Mouse (Mus musculus) midbrain, embryonic 11.5 days (tissue): ENCODE measurements at regions not wholly inside any gene's neighbourhood (a gene's known extent, or its start where the extent isn't known, plus 50 kb on each side); places are given as distances from the start of the nearest gene placed in this dataset.
"Not testable (repeated sequence)": the region's sequence is repeated elsewhere in the genome, so short reads cannot be mapped to it uniquely, and the experiment has no call there.

Experiments
- ATAC-seq: fragments of 200-750 bp; cut with Nextera tagmentation; 2 replicates; pipeline ENCODE4 v1.8.0; 2017; ENCODE audit warnings: moderate TSS enrichment, moderate library complexity; ENCODE audit not compliant: low FRiP score
- DNase-seq: peaks from one replicate; pipeline ENCODE4 v3.0.0; 2015; ENCODE audit warnings: low spot score; ENCODE audit errors: missing footprints
- H3K27ac ChIP-seq: fragments of 300-500 bp; sonication (generic); 2 replicates; pipeline ENCODE4 v1.5.1; 2014; ENCODE audit warnings: low read depth, low read length
- H3K27me3 ChIP-seq: fragments of 300-500 bp; sonication (generic); 2 replicates; pipeline ENCODE4 v1.6.1; 2014; ENCODE audit warnings: mild to moderate bottlenecking, low read length, moderate library complexity, mixed read lengths; ENCODE audit not compliant: control insufficient read depth, insufficient read depth
- H3K36me3 ChIP-seq: fragments of 300-500 bp; sonication (generic); 2 replicates; pipeline ENCODE4 v1.6.1; 2014; ENCODE audit warnings: mild to moderate bottlenecking, low read length, moderate library complexity, mixed read lengths; ENCODE audit not compliant: control insufficient read depth, insufficient read depth
- H3K4me1 ChIP-seq: fragments of 300-500 bp; sonication (generic); 2 replicates; pipeline ENCODE4 v1.6.1; 2014; ENCODE audit warnings: low read length; ENCODE audit not compliant: control insufficient read depth, insufficient read depth
- H3K4me2 ChIP-seq: fragments of 300-500 bp; sonication (generic); 2 replicates; pipeline ENCODE4 v1.6.1; 2014; ENCODE audit warnings: mild to moderate bottlenecking, moderate library complexity
- H3K4me3 ChIP-seq: fragments of 300-500 bp; sonication (generic); 2 replicates; pipeline ENCODE4 v1.5.1; 2014; ENCODE audit warnings: low read depth, low read length
- H3K9ac ChIP-seq: fragments of 300-500 bp; sonication (generic); 2 replicates; pipeline ENCODE4 v1.6.1; 2014; ENCODE audit warnings: low read length
- H3K9me3 ChIP-seq: fragments of 300-500 bp; sonication (generic); 2 replicates; pipeline ENCODE4 v1.6.1; 2016; ENCODE audit warnings: low read length; ENCODE audit not compliant: control insufficient read depth
- WGBS: fragments of 180-500 bp; shearing (Covaris S2); extraction: QIAGEN DNeasy Blood & Tissue Kit; methylation state at CpG from one replicate; pipeline ENCODE4 v1.1.7; 2014; 5-methylcytosine and 5-hydroxymethylcytosine counted together

GRCm38 (mm10) chr4:22787866-22788265, 299.7 kb upstream of the Pou3f2 start:
- no peak for ATAC-seq
- 83% methylated on average over 3 of the region's 3 CpGs for WGBS

GRCm38 (mm10) chr4:22763026-22763425, 274.9 kb upstream of the Pou3f2 start:
- H3K27me3 ChIP-seq, H3K9me3 ChIP-seq, H3K27ac ChIP-seq, H3K36me3 ChIP-seq, ATAC-seq, H3K4me1 ChIP-seq, H3K9ac ChIP-seq, DNase-seq, H3K4me3 ChIP-seq, H3K4me2 ChIP-seq: not testable (repeated sequence)
- WGBS, result 90% methylated on average over 4 of the region's 4 CpGs

More at GRCm38 (mm10) chr4:22787866-22788265, 299.7 kb upstream of the Pou3f2 start:
- Histone ChIP-seq H3K4me1 (no peaks in the 10 kb centered on the region), H3K4me2 (no peak overlapping the region), H3K27ac (no peak overlapping the region), H3K9ac (no peak overlapping the region), H3K36me3 (no peaks in the 10 kb centered on the region), H3K4me3 (no peak overlapping the region), H3K27me3 (no peaks in the 10 kb centered on the region), H3K9me3 (no peaks in the 10 kb centered on the region)
- DNase-seq, result no peak
